Mouse (Mus musculus) urinary bladder, postnatal 36 days (tissue): ENCODE data around the gene Ccdc36.

Experiments
- DNase-seq, 2 experiments: peaks; one replicate each; pipeline ENCODE4 v3.0.0; 2022; ENCODE audit warnings: low spot score in 2 of 2, mixed read lengths in 1 of 2

Ccdc36 gene

DNA sequence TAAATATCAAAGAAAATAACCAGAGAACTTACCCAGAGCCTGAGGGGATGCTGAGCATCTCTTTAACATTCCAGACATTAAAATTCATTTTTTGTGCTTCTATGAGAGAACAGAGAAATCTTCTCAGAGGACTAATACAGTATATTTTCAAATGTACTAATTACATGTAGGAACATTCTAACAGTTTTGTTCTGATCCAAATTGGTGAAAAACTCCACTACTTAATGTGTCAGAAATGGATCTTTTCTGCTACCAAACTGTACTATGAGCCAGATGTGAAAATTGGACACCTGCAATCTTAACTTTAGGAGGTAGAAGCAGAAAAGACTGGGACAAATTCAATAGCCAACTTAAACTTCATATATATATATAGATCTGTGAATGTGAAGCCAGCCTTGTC lies at the start of gene Ccdc36:
Gene Ccdc36, minus strand, starts transcription at position 101 of the 400 bp plus-strand sequence.
- DNase-seq: no peak

DNA sequence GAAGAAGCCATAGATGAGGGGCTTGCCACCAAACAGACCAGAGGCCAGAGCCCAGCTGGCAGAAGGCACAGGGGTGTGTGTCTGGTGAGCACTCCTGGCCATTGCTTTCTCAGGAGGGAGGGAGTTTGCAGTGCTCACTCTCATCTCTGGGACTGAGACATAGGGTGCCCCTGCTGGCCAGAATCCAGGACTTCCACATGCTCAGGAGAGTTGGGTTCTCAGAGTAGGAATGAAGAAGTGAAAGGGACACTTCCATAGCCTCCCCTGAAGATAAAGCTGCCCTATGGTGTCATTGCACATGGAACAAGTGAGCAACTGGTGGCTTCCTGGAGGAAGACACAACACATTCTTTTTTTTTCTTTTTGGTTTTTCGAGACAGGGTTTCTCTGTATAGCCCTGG lies 46.2 kb upstream of the Ccdc36 start:
- no peak for DNase-seq

DNA sequence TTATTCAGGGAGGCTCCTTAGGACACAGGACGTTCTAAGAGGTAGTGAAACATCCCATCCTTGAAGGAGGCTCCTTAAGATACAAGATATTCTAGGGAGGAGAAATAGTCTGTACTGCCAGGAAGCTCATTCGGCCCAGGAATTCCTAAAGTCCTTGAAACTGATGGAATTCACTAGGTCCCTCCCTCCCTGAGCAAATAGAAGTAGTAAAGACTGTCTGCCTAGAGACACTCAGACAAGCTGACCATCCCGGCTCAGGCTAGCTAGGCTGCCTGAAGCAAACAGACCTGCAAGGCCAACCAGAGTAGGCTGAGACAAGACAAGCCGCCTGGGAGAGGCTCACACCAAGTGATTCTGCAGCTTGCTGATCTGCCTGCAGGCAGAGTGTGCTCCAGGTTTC lies 41.6 kb upstream of the Ccdc36 start:
- DNase-seq: no peak

DNA sequence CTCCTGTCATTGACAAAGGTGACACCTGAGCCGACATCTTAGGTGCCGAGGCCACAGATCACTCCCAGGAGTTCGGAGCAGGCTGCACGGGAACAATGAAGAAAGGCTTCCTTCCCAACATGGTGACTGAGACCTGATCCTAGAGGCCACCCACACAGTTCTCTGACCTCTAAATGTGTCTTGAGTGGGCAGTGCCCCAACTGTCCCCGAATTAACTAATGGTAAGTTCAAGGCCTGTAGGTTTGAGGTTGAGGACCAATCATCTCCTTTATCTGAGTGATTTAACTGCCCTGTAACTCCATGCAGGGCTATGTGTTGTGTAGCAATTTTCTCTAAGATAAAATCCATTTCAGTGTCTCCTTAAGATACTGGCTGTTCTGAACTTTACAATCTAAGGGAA lies 41.1 kb upstream of the Ccdc36 start:
- DNase-seq: no peak

DNA sequence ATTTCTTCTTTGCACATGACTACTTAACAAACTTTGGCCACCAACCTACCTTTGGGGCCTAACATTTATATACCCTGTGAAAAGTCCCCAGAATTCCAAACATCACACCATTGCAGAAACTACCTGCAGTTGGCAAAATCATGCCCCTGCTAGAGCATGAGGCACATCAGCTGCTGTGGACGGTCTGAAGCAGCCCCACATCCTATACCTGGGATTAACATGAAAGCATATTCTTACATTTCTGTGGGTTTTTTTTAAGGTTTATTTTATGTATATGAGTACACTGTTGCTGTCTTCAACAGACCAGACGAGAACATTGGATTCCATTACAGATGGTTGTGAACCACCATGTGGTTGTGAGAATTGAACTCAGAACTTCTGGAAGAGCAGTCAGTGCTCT lies 37.9 kb upstream of the Ccdc36 start:
- DNase-seq: no peak

DNA sequence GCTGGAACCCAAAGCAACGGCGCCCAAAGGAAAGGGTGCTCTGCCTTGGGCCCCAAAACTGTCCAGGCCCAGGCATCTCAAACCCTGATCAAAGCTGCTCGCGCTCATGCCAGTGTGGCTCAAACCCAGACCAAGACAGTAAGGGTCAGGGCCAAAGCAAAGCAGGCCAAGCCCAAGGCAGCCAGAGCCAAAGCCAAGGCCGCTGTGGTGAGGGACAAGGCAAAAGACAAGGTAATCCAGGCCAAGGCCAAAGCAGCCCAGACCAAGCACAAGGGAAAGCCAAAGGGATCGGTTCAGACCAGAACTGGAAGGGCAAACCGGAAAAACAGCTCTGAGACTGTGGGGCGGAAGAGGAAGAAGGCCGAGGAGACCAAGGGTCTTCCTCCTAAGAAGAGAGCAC lies 35.4 kb upstream of the Ccdc36 start:
- no peak for DNase-seq

DNA sequence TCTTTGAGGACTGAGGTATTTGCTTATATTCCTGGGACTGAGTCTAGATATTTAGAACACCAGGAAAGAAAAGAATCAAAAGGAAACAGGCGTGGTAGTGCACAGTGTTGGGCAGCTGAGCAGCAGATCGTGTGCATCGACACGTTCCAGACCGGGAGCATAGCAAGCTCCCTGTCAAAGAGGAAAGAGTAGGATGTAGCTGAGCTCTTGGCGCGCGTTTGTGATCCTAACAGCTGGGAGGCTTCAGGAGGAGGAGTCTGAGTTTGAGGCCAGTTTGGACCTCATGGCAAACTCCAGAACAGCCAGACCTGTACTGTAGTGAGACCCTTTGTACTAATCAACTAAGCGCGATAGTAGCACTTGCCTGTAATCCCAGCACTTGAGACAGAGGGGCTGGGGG lies 33.9 kb upstream of the Ccdc36 start:
- peak in 1 of 2 experiments; percentile 38 for DNase-seq

DNA sequence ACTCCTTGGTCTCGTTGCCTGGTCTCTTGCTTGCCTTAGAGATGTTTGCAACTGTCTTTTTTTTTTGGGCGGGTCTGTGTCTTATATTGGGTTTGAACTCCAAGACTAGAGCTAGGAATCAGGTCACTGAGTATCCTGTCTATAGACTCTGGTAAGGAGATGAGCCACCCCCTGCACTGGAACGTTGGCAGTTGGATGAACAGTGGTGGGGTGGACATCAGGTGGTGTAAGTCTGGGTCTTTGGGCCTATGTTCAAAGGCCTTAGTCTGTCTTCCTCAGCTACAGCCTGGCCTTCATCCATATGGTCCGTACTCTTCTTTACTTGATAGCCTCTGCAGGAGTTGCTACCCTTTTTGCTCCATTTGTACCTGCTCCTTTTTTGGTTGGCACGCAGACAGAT lies 33.4 kb upstream of the Ccdc36 start:
- DNase-seq: no peak

DNA sequence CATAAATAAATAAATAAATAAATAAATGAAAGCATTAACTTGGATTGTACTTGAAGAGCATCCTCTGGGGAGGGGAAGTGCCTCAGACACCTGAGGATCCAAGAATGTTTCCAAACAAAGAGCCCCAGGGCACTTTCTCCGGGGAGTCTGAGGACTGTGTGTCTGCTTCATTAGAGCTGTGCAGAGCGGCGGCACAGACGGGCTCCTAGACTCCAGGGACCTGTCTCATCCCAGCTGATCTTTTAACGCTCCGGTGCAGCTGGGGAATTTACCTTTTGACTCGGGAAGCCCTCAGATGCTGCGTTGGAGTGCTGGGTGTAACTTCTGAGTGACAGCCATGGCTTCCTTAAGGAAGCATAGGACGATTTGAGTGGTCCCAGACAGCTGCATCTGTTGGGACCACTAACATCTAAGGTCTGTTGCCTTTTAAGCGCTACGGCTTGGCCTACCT lies 32.9 kb upstream of the Ccdc36 start, which contains the start of gene Klhdc8b:
Gene Klhdc8b, minus strand, starts transcription at position 401 of the 451 bp plus-strand sequence.
- DNase-seq: no peak

DNA sequence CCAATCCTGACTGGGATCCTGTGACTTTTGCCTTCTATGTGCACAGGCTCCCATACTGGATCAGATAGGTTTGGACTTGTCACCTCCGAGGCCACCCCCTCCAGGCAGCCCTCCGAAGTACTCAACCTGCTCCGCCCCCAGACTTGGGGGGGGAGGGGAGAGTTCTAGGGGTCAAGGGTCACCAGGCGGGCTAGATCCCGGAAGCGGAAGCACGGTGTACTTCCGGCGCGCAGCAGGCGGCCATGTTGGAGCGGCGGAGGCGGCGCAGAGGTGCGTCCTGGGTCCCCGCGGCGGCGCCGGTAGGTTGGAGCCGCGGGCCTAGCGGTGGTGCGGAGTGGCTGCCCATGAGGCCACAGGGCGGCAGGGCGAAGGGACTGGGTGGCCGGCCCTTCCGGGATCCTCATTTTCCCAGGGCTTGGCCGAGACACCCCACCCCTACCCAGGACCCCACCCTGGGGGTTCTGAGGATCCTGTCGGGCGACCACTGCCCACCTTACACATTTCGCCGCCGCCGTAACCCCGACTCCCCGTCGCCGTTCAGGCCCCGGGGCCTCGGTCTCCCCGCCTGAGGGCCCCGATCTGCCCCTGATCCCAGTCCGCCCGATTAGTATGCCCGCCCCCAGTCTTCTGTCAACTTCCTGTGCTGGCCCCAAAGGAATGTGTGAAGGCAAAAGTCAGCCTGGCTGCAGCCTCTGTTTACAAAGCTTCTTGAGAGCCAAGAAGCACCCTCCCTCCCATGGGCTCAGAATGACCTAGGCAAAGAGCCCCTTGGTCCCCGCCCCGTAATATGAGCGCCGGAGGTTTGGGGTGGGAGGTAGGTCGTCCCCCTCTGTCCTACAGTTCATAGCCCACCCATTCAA lies 32.3 kb upstream of the Ccdc36 start, which contains the start of gene Ccdc71:
Gene Ccdc71, plus strand, starts transcription at position 209 of the 860 bp plus-strand sequence.
- DNase-seq: peak; percentile 76 to 86

DNA sequence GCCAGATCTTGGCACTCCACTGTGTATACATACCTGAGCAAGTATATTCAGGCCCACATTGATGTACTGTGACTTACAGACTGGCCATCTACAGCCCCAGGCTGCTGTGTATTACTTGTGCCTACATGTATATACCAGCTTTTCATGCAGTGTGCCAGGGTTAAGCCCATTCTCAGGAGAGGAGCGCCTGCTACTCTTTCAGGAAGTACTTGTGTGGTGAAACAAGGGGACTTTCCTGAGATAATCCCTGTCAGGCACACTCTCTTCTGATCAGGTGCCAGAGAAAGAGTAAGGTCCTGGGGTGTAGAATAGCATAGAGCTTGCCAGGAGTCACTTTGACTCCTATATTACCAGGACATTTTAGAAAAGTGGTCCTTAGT lies 31.6 kb upstream of the Ccdc36 start:
- no peak for DNase-seq

DNA sequence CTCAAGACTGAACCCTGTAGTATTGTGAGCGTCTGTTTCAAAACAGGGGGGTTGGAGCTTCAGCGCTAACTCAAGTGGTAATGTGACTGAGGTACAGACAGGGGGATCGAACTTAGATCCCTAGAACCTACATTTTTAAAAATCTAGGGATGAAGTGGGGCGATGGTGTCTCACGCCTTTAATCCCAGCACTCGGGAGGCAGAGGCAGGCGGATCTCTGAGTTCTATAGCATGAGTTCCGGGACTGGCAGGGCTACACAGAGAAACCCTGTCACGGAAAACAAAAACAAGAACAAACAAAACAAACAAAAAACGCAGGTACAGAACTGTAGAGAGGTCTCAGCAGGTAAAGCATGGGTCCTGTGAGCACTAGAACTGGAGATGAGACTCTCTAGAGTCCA lies 28.7 kb upstream of the Ccdc36 start:
- DNase-seq: no peak

DNA sequence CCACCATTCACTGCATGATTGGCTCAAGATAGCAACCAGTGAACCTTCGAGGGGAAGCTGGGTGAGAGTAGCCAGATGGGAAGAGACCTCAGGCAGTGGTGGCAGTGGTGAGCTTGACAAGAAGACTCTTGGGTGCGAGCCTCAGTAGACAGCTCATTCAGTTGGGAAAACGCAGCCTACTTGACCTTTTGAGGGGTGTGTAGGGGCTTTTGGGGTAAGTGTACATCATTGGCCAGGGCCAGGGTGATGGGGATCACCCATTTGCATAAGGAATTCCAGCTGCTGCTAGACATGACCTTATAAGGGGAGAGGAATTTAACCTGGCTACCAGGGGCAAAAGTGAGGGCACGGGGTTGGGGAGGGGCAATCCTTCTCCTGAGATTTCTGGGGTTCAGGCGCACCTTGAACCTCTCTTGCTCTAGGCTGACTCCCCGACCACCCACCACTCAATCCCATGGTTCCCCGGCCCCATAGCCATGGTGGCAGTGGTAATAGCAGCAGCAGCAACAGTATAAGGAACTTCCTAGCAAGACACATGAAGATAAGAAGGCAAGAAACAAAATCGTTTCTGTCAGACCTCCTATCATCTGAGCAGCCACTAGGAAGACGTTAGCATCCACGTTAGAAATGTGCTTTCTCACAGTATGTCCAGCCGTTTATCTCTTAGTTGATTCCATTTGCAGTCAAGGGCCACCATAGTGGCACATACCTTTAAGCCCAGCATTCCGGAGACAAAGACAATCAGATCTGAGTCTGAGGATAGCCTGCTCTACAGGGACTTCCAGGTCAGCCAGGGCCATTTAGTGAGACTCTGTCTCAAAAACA lies 27.7 kb upstream of the Ccdc36 start:
- DNase-seq: no peak

DNA sequence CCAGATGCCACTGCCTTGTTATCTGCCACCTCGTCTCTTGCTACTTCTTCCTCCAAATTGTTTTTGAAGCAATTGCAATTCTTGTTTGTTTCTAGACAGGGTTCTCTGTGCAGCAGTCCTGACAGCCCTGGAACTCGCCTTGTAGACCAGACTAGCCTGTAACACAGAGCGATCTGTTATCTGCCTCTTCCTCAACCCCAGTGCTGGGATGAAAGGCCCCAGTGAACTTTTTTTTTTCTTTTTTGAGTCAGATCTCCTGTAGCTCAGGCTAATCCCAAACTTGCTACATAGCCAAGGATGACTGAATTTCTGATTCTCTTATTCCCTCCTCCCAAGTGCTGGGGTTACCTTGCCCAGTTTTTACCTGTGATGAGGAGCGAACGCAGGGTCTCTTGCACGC lies 26.1 kb upstream of the Ccdc36 start:
- DNase-seq: no peak

DNA sequence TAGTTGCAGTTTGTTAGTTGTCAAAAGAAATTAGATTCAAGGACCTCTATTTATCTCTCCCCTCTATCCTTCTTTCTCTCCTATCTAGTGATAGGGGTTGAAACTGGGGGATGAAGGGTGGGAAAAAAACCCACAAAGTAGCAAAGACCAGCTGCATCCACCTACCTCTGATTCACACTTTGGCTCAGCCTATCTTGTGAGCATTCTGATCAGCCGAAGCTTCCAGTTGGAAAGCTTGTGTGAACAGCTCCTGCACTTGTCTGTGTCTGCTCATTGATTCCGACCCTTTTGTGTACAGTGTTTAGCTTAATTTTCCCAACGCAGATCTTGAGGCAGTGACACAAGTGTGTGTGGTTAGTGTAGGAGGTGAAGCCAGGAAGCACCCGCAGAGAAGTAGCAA lies 25.2 kb upstream of the Ccdc36 start:
- no peak for DNase-seq

DNA sequence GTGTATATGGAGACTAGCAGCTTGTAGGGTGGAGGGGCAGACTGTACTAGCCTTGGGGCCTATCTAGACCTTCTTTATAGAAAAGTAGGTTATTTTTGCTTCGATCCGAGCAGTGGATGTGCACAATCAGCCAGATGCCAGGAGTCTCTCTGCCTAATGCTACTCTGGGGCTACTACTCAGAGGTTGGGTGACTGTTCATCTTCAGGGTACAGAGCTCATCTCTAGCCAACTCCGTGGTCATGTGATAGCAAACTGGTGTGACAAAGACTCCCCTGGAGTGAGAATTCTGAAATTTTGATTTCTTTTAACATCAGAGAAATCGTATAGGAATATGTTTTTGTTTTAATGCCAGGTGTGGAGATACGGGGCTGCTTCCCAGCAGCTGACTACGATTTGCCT lies 24.6 kb upstream of the Ccdc36 start:
- no peak for DNase-seq

DNA sequence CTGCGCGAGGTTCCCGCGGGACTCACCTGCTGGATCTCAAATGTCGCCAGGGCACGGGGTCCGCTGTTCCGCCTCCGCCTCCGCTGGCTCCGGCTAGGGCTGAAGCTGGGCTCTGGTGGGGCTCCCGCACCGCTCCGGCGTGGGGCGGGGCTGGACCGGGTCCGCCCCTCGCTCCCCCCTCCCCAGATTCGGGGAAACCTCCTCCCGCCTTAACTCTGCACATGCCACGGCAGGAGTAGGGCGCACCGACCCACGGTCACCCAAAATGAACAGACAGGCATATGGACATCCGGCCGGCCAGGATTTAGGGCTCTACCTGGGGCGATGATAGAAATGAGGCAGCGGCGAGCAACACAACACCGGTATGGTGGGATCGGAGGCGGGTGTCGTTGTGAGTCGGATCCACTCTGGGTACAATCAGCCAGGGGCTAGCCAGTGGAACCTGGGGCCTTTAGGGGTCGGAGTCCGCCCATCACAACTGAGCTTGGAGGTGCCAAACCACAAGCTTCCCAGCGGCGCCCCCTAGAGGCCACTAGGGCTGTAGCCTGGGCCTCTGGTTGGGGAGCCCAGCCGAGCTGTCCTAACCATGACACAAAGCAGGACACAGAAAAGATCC lies 24.1 kb upstream of the Ccdc36 start:
- peak; percentile 77 to 84 for DNase-seq

DNA sequence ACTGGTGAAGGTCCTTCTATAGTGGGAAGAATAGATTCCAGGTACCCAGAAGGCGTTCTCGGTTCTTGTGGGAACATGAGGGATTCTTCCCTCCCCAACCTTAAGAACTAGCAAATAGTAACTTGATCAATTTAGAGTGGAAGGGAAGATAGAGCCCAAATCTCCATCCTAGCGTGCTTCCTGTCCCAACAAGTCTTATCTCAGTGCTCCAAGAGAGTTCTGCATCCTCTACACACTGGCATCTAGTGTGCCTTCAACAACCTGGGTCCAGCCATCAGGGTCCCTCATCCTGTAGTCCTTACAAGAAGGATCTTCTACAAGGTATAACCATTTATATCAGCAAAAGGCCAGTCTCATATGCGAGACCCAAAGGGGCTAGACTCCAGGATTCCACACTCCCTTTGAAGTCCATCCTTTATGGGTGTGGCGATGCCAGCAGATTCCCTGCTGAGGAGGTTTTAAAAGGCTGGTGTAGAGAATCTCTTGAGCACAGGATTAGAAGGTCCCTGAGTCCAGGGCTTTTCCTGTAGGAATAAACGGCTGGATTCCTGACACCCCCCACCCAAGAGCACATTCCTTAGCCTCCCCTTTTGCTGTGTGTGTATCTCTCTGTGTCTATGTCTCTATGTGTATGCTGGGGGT lies 23.4 kb upstream of the Ccdc36 start:
- no peak for DNase-seq

DNA sequence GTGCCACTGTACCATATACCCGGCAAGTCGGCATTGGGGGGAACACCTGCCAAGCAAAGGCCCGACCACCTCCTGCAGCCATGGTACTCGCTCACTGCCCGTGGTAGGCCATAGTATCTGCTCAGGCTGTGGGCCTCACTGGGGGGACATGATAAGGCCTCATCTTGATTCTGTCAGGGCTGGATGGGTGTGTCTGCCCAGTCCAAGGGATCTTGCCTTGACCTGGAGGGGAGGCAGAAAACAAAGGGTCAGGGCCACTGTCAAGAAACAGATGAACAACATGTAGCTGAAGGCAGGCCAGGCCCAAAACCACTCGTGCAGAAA lies 22.8 kb upstream of the Ccdc36 start:
- DNase-seq: no peak

DNA sequence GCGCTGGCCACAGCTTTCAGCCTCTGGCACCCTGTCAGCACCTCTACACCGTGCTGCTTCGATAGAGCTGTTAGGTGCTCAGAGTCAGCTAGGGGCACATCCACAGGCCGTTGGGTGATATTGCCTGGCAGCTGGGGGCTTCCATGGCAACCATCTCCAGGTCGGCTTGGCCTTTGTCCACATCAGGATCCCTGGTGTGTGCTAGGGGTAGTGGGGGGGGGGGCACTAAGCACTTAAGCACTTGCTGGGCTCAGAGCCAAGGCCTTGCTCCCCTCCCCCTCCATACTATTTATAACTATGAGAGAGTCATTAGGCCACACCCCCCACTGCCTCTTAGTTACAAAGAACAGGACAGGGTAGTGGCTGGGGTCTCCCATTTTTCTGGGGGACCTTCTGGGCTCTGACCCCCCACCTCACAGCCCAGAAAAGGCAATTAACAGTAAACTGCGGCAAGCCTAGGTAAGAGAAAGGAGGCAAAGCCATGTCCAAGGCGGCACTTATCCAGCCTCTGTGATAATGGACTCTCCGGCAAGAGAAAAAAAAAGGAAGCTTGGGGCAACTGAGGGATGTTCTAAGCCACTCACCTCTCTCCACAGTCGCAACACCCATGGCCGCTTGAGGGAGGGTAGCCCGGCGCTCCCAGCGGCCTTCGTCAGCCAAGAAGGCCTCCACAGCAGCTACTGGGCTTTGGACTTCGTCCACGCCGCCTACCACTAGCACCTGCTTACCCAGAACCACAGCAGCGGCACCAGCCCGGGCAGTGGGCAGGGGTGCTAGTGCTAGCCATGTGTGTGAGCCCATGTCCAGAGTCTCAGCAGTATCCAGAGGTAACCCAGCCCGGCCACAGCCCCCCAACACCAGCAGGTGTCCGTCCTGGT lies 22.2 kb upstream of the Ccdc36 start:
- no peak for DNase-seq

DNA sequence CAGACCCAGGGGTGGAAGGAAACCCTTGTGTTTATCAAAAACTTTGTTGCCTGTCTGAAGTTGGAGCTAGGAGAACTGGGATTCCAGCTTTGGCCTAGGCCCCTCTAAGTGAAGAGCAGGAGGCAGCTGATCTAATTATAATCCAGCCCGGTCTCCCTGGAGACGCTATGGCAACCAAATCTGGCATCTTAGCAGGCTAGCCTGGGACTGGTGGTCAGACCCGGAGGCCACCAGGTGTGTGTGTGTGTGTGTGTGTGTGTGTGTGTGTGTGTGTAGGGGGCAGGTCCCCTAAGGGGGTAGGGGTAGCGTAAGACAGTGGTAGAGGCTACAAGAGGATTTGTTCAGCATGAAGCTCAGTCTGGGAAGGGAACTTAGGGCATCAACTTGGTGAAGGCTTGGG lies 21.6 kb upstream of the Ccdc36 start:
- no peak for DNase-seq
